Mouse (Mus musculus): Measurements from ENCODE around the gene Fmn2.

Gene Fmn2

GRCm38 (mm10) chr1:174557211-174557610 lies 55.6 kb downstream of the Fmn2 start:
- DNase-seq (ENCODE audit: low read depth, low spot score): peak; percentile 20

GRCm38 (mm10) chr1:174557841-174558240 lies 56.2 kb downstream of the Fmn2 start:
- DNase-seq (ENCODE audit: low read depth, low spot score): no peak

- no peak for DNase-seq (ENCODE audit: low read depth, low spot score)
These were observed 56.9 kb downstream of the Fmn2 start for GRCm38 (mm10) chr1:174558488-174558887.

GRCm38 (mm10) chr1:174564561-174564960 lies 62.9 kb downstream of the Fmn2 start:
- no peak for DNase-seq (ENCODE audit: low read depth, low spot score)

GRCm38 (mm10) chr1:174568609-174569008 lies 67.0 kb downstream of the Fmn2 start:
- no peak for DNase-seq (ENCODE audit: low read depth, low spot score)

GRCm38 (mm10) chr1:174592420-174592980 lies 90.9 kb downstream of the Fmn2 start:
- peak; percentile 14 for DNase-seq (ENCODE audit: low read depth, low spot score)

GRCm38 (mm10) chr1:174594989-174595388 lies 93.4 kb downstream of the Fmn2 start:
- DNase-seq (ENCODE audit: low read depth, low spot score): peak; percentile 69

- no peak for DNase-seq (ENCODE audit: low read depth, low spot score)
These were observed 95.9 kb downstream of the Fmn2 start for GRCm38 (mm10) chr1:174597495-174597894.

- no peak for DNase-seq (ENCODE audit: low read depth, low spot score)
These were observed 96.6 kb downstream of the Fmn2 start for GRCm38 (mm10) chr1:174598226-174598625.

GRCm38 (mm10) chr1:174600041-174600440 lies 98.4 kb downstream of the Fmn2 start:
- no peak for DNase-seq (ENCODE audit: low read depth, low spot score)

GRCm38 (mm10) chr1:174600620-174601019 lies 99.0 kb downstream of the Fmn2 start:
- no peak for DNase-seq (ENCODE audit: low read depth, low spot score)

- DNase-seq (ENCODE audit: low read depth, low spot score): no peak
These were observed 115.7 kb downstream of the Fmn2 start for GRCm38 (mm10) chr1:174617368-174617767.

- no peak for DNase-seq (ENCODE audit: low read depth, low spot score)
These were observed 119.9 kb downstream of the Fmn2 start for GRCm38 (mm10) chr1:174621512-174621911.

GRCm38 (mm10) chr1:174623054-174623453 lies 121.4 kb downstream of the Fmn2 start:
- DNase-seq (ENCODE audit: low read depth, low spot score): peak; percentile 37

- no peak for DNase-seq (ENCODE audit: low read depth, low spot score)
These were observed 128.4 kb downstream of the Fmn2 start for GRCm38 (mm10) chr1:174630074-174630473.

GRCm38 (mm10) chr1:174636291-174636690 lies 134.7 kb downstream of the Fmn2 start:
- no peak for DNase-seq (ENCODE audit: low read depth, low spot score)

GRCm38 (mm10) chr1:174637564-174638085 lies 136.0 kb downstream of the Fmn2 start:
- no peak for DNase-seq (ENCODE audit: low read depth, low spot score)

- no peak for DNase-seq (ENCODE audit: low read depth, low spot score)
These were observed 139.3 kb downstream of the Fmn2 start for GRCm38 (mm10) chr1:174640901-174641300.

GRCm38 (mm10) chr1:174643431-174644010 lies 141.9 kb downstream of the Fmn2 start:
- DNase-seq (ENCODE audit: low read depth, low spot score): no peak

- DNase-seq (ENCODE audit: low read depth, low spot score): peak; percentile 21
These were observed 147.8 kb downstream of the Fmn2 start for GRCm38 (mm10) chr1:174649421-174649826.

- DNase-seq (ENCODE audit: low read depth, low spot score): no peak
These were observed 152.9 kb downstream of the Fmn2 start for GRCm38 (mm10) chr1:174654565-174654964.

- no peak for DNase-seq (ENCODE audit: low read depth, low spot score)
These were observed 153.7 kb downstream of the Fmn2 start for GRCm38 (mm10) chr1:174655354-174655753.

- no peak for DNase-seq (ENCODE audit: low read depth, low spot score)
These were observed 154.9 kb downstream of the Fmn2 start for GRCm38 (mm10) chr1:174656554-174656953.

Data from mesoderm, embryonic 11.5 days (tissue).